Mouse (Mus musculus) forebrain, embryonic 13.5 days (tissue): ENCODE data around the gene Adcy7. TPM values are rescaled to one million over a fixed set of nuclear protein-coding genes. Genes with fewer than 3 reads are reported as not detected.

ENCODE experiments used
- ATAC-seq: fragments of 200-750 bp; cut with Nextera tagmentation; 2 replicates; pipeline ENCODE4 v1.8.0; 2017
- H3K27ac ChIP-seq: fragments of 300-500 bp; sonication (generic); 2 replicates; pipeline ENCODE4 v1.5.1; 2015; ENCODE audit warnings: inconsistent platforms, mild to moderate bottlenecking, moderate library complexity
- H3K27me3 ChIP-seq: fragments of 300-500 bp; sonication (generic); 2 replicates; pipeline ENCODE4 v1.6.1; 2015; ENCODE audit warnings: mild to moderate bottlenecking, inconsistent platforms
- H3K36me3 ChIP-seq: fragments of 300-500 bp; sonication (generic); 2 replicates; pipeline ENCODE4 v1.6.1; 2015; ENCODE audit warnings: mild to moderate bottlenecking, inconsistent platforms; ENCODE audit not compliant: poor library complexity, severe bottlenecking
- H3K4me1 ChIP-seq: fragments of 300-500 bp; sonication (generic); 2 replicates; pipeline ENCODE4 v1.6.1; 2015; ENCODE audit warnings: inconsistent platforms
- H3K4me2 ChIP-seq: fragments of 300-500 bp; sonication (generic); 2 replicates; pipeline ENCODE4 v1.6.1; 2015; ENCODE audit warnings: inconsistent platforms, mild to moderate bottlenecking, moderate library complexity
- H3K4me3 ChIP-seq: fragments of 300-500 bp; sonication (generic); 2 replicates; pipeline ENCODE4 v1.5.1; 2015; ENCODE audit warnings: mild to moderate bottlenecking, inconsistent platforms
- H3K9ac ChIP-seq: fragments of 300-500 bp; sonication (generic); 2 replicates; pipeline ENCODE4 v1.6.1; 2015; ENCODE audit warnings: mild to moderate bottlenecking, inconsistent platforms
- H3K9me3 ChIP-seq: fragments of 300-500 bp; sonication (generic); replicated peaks from 2 replicates; pipeline ENCODE4 v1.6.1; 2016; ENCODE audit warnings: inconsistent platforms
- WGBS: fragments of 180-500 bp; shearing (Covaris S2); methylation state at CpG from one replicate; pipeline ENCODE4 v1.1.7; 2015; 5-methylcytosine and 5-hydroxymethylcytosine counted together
- polyA plus RNA-seq: library from polyadenylated mRNA; unstranded; fragments of >200 nt; fragmentation: Nextera tagmentation; extraction: Ambion mirVana; gene quantifications from 2 replicates; pipeline ENCODE4 v1.2.1, GENCODE M21; 2015

Gene Adcy7
- 1.5 TPM in 2 replicates for polyA plus RNA-seq

GRCm38 (mm10) chr8:88272231-88273050, at the start of gene Adcy7:
Gene Adcy7, plus strand, starts transcription at chr8:88272403.
- Histone ChIP-seq H3K4me3 (peak within 1 kb of the TSS; percentile 44), H3K36me3 (no peaks in the 10 kb centered on the region), H3K9ac (peak within 1 kb of the TSS; percentile 60), H3K27ac (no peak within 1 kb of the TSS), H3K9me3 (no peaks in the 10 kb centered on the region), H3K27me3 (peaks cover 48% of the 10 kb centered on the region), H3K4me1 (peaks cover 10% of the 10 kb centered on the region), H3K4me2 (peak within 1 kb of the TSS; percentile 92)
- ATAC-seq: peak; percentile 57; the same call in 1 of the 2 replicates
- WGBS: 3% methylated on average over 64 of the region's 64 CpGs

- H3K4me3 ChIP-seq: no peak overlapping the region
- peaks cover 44% of the 10 kb centered on the region for H3K4me1 ChIP-seq
- 0 out of 2 replicates have a peak, but pooled peaks cover 4% of the 10 kb centered on the region for H3K36me3 ChIP-seq
- peak overlapping the region; percentile 79 for H3K27ac ChIP-seq
- H3K4me2 ChIP-seq: peak overlapping the region; percentile 9; the same call in 1 of the 2 replicates
- WGBS: 7% methylated on average over 5 of the region's 5 CpGs
- peak overlapping the region; percentile 51; the same call in 1 of the 2 replicates for H3K9ac ChIP-seq
- no peaks in the 10 kb centered on the region for H3K9me3 ChIP-seq
- 0 out of 2 replicates have a peak, but pooled peaks have one; percentile 41 for ATAC-seq
- no peaks in the 10 kb centered on the region for H3K27me3 ChIP-seq
Observed at GRCm38 (mm10) chr8:88225358-88225757, 46.8 kb upstream of the Adcy7 start.

GRCm38 (mm10) chr8:88227851-88228250, 44.4 kb upstream of the Adcy7 start:
- Histone ChIP-seq H3K9me3 (no peaks in the 10 kb centered on the region), H3K36me3 (no peaks in the 10 kb centered on the region), H3K27me3 (no peaks in the 10 kb centered on the region), H3K9ac (no peak overlapping the region), H3K27ac (no peak overlapping the region), H3K4me2 (0 out of 2 replicates have a peak overlapping the region, but pooled peaks have one; percentile 19), H3K4me3 (no peak overlapping the region), H3K4me1 (peaks cover 38% of the 10 kb centered on the region)
- ATAC-seq: no peak
- WGBS: 62% methylated on average over 6 of the region's 6 CpGs

- no peak for ATAC-seq
- Histone ChIP-seq H3K9ac (no peak overlapping the region), H3K9me3 (no peaks in the 10 kb centered on the region), H3K4me3 (no peak overlapping the region), H3K27ac (no peak overlapping the region), H3K36me3 (no peaks in the 10 kb centered on the region), H3K4me1 (peaks cover 38% of the 10 kb centered on the region), H3K4me2 (0 out of 2 replicates have a peak overlapping the region, but pooled peaks have one; percentile 19), H3K27me3 (no peaks in the 10 kb centered on the region)
- 60% methylated on average over 1 of the region's 1 CpGs for WGBS
Observed at GRCm38 (mm10) chr8:88228286-88228685, 43.9 kb upstream of the Adcy7 start.

GRCm38 (mm10) chr8:88228800-88229199, 43.4 kb upstream of the Adcy7 start:
- Histone ChIP-seq H3K4me3 (no peak overlapping the region), H3K27me3 (no peaks in the 10 kb centered on the region), H3K27ac (no peak overlapping the region), H3K4me2 (no peak overlapping the region), H3K4me1 (peaks cover 38% of the 10 kb centered on the region), H3K36me3 (no peaks in the 10 kb centered on the region), H3K9me3 (no peaks in the 10 kb centered on the region), H3K9ac (no peak overlapping the region)
- no peak for ATAC-seq
- 67% methylated on average over 1 of the region's 1 CpGs for WGBS

GRCm38 (mm10) chr8:88236666-88237065, 35.5 kb upstream of the Adcy7 start:
- ATAC-seq: no peak
- Histone ChIP-seq H3K27ac (no peak overlapping the region), H3K9ac (no peak overlapping the region), H3K4me3 (no peak overlapping the region), H3K9me3 (no peaks in the 10 kb centered on the region), H3K27me3 (no peaks in the 10 kb centered on the region), H3K4me1 (no peaks in the 10 kb centered on the region), H3K36me3 (no peaks in the 10 kb centered on the region), H3K4me2 (no peak overlapping the region)
- WGBS: 67% methylated on average over 2 of the region's 2 CpGs

- no peak overlapping the region for H3K4me3 ChIP-seq
- no peaks in the 10 kb centered on the region for H3K4me1 ChIP-seq
- no peak overlapping the region for H3K27ac ChIP-seq
- no peaks in the 10 kb centered on the region for H3K27me3 ChIP-seq
- no peaks in the 10 kb centered on the region for H3K9me3 ChIP-seq
- no peak overlapping the region for H3K9ac ChIP-seq
- no peaks in the 10 kb centered on the region for H3K36me3 ChIP-seq
- WGBS: 93% methylated on average over 2 of the region's 2 CpGs
- no peak overlapping the region for H3K4me2 ChIP-seq
- no peak for ATAC-seq
Observed at GRCm38 (mm10) chr8:88237606-88238005, 34.6 kb upstream of the Adcy7 start.

- no peaks in the 10 kb centered on the region for H3K9me3 ChIP-seq
- no peak for ATAC-seq
- 88% methylated on average over 5 of the region's 5 CpGs for WGBS
- no peak overlapping the region for H3K4me2 ChIP-seq
- H3K9ac ChIP-seq: no peak overlapping the region
- no peak overlapping the region for H3K27ac ChIP-seq
- H3K27me3 ChIP-seq: no peaks in the 10 kb centered on the region
- no peak overlapping the region for H3K4me3 ChIP-seq
- no peaks in the 10 kb centered on the region for H3K4me1 ChIP-seq
- peaks cover 7% of the 10 kb centered on the region; the same call in 1 of the 2 replicates for H3K36me3 ChIP-seq
Observed at GRCm38 (mm10) chr8:88239277-88239676, 32.9 kb upstream of the Adcy7 start.

- Histone ChIP-seq H3K9ac (no peak overlapping the region), H3K27ac (no peak overlapping the region), H3K4me2 (no peak overlapping the region), H3K4me1 (no peaks in the 10 kb centered on the region), H3K9me3 (no peaks in the 10 kb centered on the region), H3K27me3 (no peaks in the 10 kb centered on the region), H3K36me3 (peaks cover 13% of the 10 kb centered on the region), H3K4me3 (no peak overlapping the region)
- WGBS: 81% methylated on average over 4 of the region's 4 CpGs
- ATAC-seq: no peak
Observed at GRCm38 (mm10) chr8:88241871-88242270, 30.3 kb upstream of the Adcy7 start.

- peaks cover 28% of the 10 kb centered on the region for H3K36me3 ChIP-seq
- no peak overlapping the region for H3K9ac ChIP-seq
- no peaks in the 10 kb centered on the region for H3K4me1 ChIP-seq
- WGBS: 74% methylated on average over 4 of the region's 4 CpGs
- no peak overlapping the region for H3K4me2 ChIP-seq
- no peaks in the 10 kb centered on the region for H3K27me3 ChIP-seq
- H3K27ac ChIP-seq: no peak overlapping the region
- ATAC-seq: 0 out of 2 replicates have a peak, but pooled peaks have one; percentile 51
- no peaks in the 10 kb centered on the region for H3K9me3 ChIP-seq
- H3K4me3 ChIP-seq: no peak overlapping the region
Observed at GRCm38 (mm10) chr8:88244298-88244697, 27.9 kb upstream of the Adcy7 start.

GRCm38 (mm10) chr8:88252791-88253190, 19.4 kb upstream of the Adcy7 start:
- H3K36me3 ChIP-seq: peaks cover 62% of the 10 kb centered on the region
- no peak overlapping the region for H3K27ac ChIP-seq
- H3K27me3 ChIP-seq: no peaks in the 10 kb centered on the region
- no peaks in the 10 kb centered on the region for H3K9me3 ChIP-seq
- no peak overlapping the region for H3K4me2 ChIP-seq
- WGBS: 78% methylated on average over 3 of the region's 3 CpGs
- H3K9ac ChIP-seq: no peak overlapping the region
- no peak for ATAC-seq
- no peaks in the 10 kb centered on the region for H3K4me1 ChIP-seq
- H3K4me3 ChIP-seq: no peak overlapping the region

- no peaks in the 10 kb centered on the region for H3K4me1 ChIP-seq
- H3K27ac ChIP-seq: no peak overlapping the region
- H3K9ac ChIP-seq: no peak overlapping the region
- H3K4me2 ChIP-seq: no peak overlapping the region
- WGBS: 95% methylated on average over 7 of the region's 7 CpGs
- no peak for ATAC-seq
- H3K9me3 ChIP-seq: no peaks in the 10 kb centered on the region
- no peaks in the 10 kb centered on the region for H3K27me3 ChIP-seq
- peaks cover 47% of the 10 kb centered on the region for H3K36me3 ChIP-seq
- no peak overlapping the region for H3K4me3 ChIP-seq
Observed at GRCm38 (mm10) chr8:88254957-88255356, 17.2 kb upstream of the Adcy7 start.
